8 mouse cellular contexts compared by ENCODE assay signal in the genomic region with DNA sequence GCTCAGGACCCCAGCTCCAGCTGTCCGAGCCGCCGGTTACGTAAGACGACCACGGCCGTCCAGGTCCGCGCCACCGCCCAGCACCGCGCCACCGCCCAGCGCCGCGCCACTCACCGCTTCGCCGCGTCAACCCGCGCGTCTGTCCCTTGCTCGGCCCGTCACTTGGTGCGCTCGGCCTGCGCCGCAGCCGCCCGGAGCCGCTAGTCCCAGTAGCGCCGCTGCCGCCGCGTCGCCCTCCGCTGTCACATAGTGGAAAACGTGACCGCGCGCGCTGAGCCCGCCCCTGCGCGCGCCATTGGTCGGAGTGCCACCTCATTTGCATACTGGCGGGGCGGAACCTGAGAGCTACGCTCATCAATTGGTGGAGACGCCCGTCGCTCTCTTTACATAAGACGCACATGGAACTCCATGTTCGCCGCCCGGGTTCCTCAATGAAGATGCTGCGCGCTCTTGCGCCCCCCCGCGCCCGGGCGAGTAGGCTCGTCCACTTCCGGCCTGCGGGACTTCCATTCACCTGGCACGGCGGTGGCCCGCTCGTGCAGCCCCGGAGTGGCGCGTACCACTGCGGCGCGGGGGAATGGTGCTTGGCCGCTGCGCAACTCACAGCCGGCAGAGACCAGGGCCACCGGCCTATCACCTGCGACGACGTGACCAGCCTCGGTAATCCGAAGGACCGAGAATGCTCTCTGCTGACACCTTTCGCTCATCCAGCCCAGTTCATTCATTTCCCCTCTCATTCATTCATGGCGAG. TPM values are rescaled to one million over a fixed set of nuclear protein-coding genes. Genes with fewer than 3 reads are reported as not detected.
DNase-seq lines count a peak whose midpoint lies in the region; ATAC-seq and TF ChIP-seq lines count a peak whose summit lies in the region.

A gene (minus strand): TSS at position 266 of the 751 bp plus-strand sequence.

- 0 out of 2 replicates have a peak, but pooled peaks have one; percentile 45 for TF ChIP-seq POLR2A in brain, embryonic 14.5 days (IDR thresholded peaks at IDR 0.05; ENCODE audit: borderline replicate concordance, extremely low read depth, insufficient read depth, insufficient read length, poor library complexity, severe bottlenecking)

- H3K4me1 ChIP-seq in heart, embryonic 11.5 days (ENCODE audit: control insufficient read depth, insufficient read depth, low read length), result peaks cover 47% of the 10 kb centered on the region
- H3K4me1 ChIP-seq in kidney, embryonic 15.5 days, result peaks cover 56% of the 10 kb centered on the region

- peak within 1 kb of the TSS; percentile 95 for H3K4me2 ChIP-seq in heart, embryonic 11.5 days
- peak within 1 kb of the TSS; percentile 91 for H3K4me2 ChIP-seq in kidney, embryonic 15.5 days

- under 1% methylated on average over 90 of the region's 91 CpGs for WGBS in heart, embryonic 11.5 days (ENCODE audit: insufficient replicate concordance)
- under 1% methylated on average over 85 of the region's 91 CpGs for WGBS in kidney, embryonic 15.5 days

- peak within 1 kb of the TSS; percentile 72 for H3K4me3 ChIP-seq in heart, embryonic 11.5 days (ENCODE audit: low read depth, low read length)
- H3K4me3 ChIP-seq in kidney, embryonic 15.5 days (replicated peaks), result peak within 1 kb of the TSS; percentile 85

- peak; percentile 96 for ATAC-seq in erythroblast, adult 5-6 weeks (replicated peaks; ENCODE audit: low FRiP score, poor library complexity, severe bottlenecking)
- peak; percentile 95 for ATAC-seq in heart, embryonic 11.5 days (replicated peaks; ENCODE audit: insufficient number of reproducible peaks, low FRiP score, low TSS enrichment)
- ATAC-seq in kidney, embryonic 15.5 days (replicated peaks; ENCODE audit: low FRiP score), result peak; percentile 96

- H3K27me3 ChIP-seq in heart, embryonic 11.5 days (ENCODE audit: control insufficient read depth, insufficient read depth, low read length), result no peaks in the 10 kb centered on the region
- H3K27me3 ChIP-seq in kidney, embryonic 15.5 days, result no peaks in the 10 kb centered on the region

- H3K9me3 ChIP-seq in heart, embryonic 11.5 days (replicated peaks; ENCODE audit: control insufficient read depth, low read length), result no peaks in the 10 kb centered on the region
- no peaks in the 10 kb centered on the region for H3K9me3 ChIP-seq in kidney, embryonic 15.5 days (replicated peaks)

- peak within 1 kb of the TSS; percentile 71 for H3K27ac ChIP-seq in heart, embryonic 11.5 days (ENCODE audit: low read depth, low read length)
- H3K27ac ChIP-seq in kidney, embryonic 15.5 days, result peak within 1 kb of the TSS; percentile 66

- H3K36me3 ChIP-seq in heart, embryonic 11.5 days (ENCODE audit: control insufficient read depth, insufficient read depth, low read length), result no peaks in the 10 kb centered on the region
- no peaks in the 10 kb centered on the region for H3K36me3 ChIP-seq in kidney, embryonic 15.5 days

- peak within 1 kb of the TSS; percentile 81 for H3K9ac ChIP-seq in heart, embryonic 11.5 days (ENCODE audit: low read depth, low read length)
- H3K9ac ChIP-seq in kidney, embryonic 15.5 days, result peak within 1 kb of the TSS; percentile 61

- DNase-seq in CD4-positive helper T cell, adult 2 months (ENCODE audit: low read depth, low spot score), result peak; percentile 100
- DNase-seq in brain, embryonic 14.5 days (ENCODE audit: low read depth), result peak; percentile 100
- DNase-seq in liver, result peak; percentile 98
- peak; percentile 94 to 97 for DNase-seq in monocyte, adult 2 months (ENCODE audit: low read depth in 1 of 2, low spot score in 2 of 2)
- DNase-seq in spleen, postnatal 14 days (ENCODE audit: low spot score in 2 of 2), result peak; percentile 98 to 99

- peak; percentile 31; the same call in 1 of the 2 replicates for TF ChIP-seq CTCF in brain, embryonic 14.5 days (IDR thresholded peaks at IDR 0.05; ENCODE audit: borderline replicate concordance, extremely low read depth, insufficient read depth, insufficient read length)

RNA-seq across cellular contexts. Expression of the gene that starts here (rescaled TPM):
- polyA plus RNA-seq in brain, embryonic 14.5 days (2012; rRNA removed), result 8.9 and 9.4 TPM in 2 replicates
- total RNA-seq in erythroblast, adult 5-6 weeks (2015; ENCODE audit: low replicate concordance), result 1.9 and 2.7 TPM in 2 replicates
- 1.7 and 2.0 TPM in 2 replicates for total RNA-seq in erythroblast, adult 5-6 weeks (2017; ENCODE audit: low replicate concordance)
- 2.8 and 4.5 TPM in 2 replicates for polyA plus RNA-seq in heart, embryonic 11.5 days (2014; fragmentation: Nextera tagmentation; extraction: Ambion mirVana)
- polyA plus RNA-seq in kidney, embryonic 15.5 days (2015; fragmentation: Nextera tagmentation; extraction: Ambion mirVana), result 2.9 and 3.6 TPM in 2 replicates

Comparison
In these comparisons a context has a peak if more than half of its experiments do, and no peak if none do; other contexts are left out.
1. Peak in every context shown above with its lines: DNase-seq, ATAC-seq, H3K4me3 ChIP-seq and H3K27ac ChIP-seq.